Mouse (Mus musculus) layer of hippocampus, postnatal 10 days (tissue): ENCODE data around the gene Pla2g4d. TPM values are rescaled to one million over a fixed set of nuclear protein-coding genes. Genes with fewer than 3 reads are reported as not detected.

Experiments used
- DNase-seq, 2 experiments: peaks; one replicate each; pipeline ENCODE4 v3.0.0; 2021; ENCODE audit warnings: low spot score in 2 of 2
- long read RNA-seq: library from polyadenylated mRNA; stranded (forward); transcript quantifications from one replicate; pipeline ENCODE4 v2.0.0, GENCODE M21; 2023
- total RNA-seq, 2 experiments: library from RNA; stranded (reverse); gene quantifications; 2 replicates each; pipeline ENCODE4 v1.2.3; 2021

Pla2g4d gene
- total RNA-seq: under 1 TPM; 0.11 TPM
- long read RNA-seq, partial matches to known transcripts: 0 of 1 reads
- long read RNA-seq, other reads (novel, unspliced or antisense): 1 of 1 reads

DNA sequence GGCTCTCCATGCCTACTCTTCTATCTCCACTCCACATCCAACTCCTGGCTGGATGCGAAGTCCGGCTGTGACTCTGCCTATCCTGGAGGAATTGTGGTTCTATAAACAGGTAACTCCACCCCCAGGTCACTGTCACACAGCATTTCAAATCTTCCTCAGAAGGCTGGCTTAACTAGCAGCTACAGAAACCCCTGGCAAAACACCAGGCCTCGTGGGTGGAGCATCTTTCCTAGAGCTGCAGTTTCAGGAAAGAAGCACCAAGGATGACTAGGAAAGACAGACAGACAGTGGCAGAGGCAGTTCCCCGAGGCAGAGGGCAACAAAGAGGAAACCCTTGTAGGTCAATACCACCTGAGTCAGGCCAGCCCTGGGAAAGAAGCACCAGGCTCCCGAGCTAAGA lies at the start of gene Pla2g4d:
Gene Pla2g4d (minus strand): TSS at position 203 of the 400 bp plus-strand sequence.
- no peak for DNase-seq

DNA sequence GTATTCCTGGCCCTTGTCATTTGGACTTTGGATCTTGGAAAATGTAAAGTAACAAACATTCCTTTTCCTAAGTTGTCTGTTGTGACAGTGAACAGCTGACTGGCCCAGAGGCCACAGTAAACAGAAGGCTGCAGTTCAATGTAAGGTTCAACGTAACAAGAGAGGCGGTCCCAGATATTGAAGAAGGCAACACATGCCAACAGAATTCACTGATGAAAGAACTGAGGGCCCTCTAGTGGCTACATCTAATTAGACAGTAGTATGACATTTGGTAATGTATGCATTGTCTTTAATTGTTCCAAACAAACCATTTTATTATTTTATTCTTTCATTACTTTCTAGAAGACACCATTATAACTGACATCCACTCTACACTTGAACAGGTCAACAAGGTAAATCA lies 48.9 kb upstream of the Pla2g4d start:
- DNase-seq: no peak

- DNase-seq: no peak
Measured at GRCm38 (mm10) chr2:120331575-120331974, 42.6 kb upstream of the Pla2g4d start.

DNA sequence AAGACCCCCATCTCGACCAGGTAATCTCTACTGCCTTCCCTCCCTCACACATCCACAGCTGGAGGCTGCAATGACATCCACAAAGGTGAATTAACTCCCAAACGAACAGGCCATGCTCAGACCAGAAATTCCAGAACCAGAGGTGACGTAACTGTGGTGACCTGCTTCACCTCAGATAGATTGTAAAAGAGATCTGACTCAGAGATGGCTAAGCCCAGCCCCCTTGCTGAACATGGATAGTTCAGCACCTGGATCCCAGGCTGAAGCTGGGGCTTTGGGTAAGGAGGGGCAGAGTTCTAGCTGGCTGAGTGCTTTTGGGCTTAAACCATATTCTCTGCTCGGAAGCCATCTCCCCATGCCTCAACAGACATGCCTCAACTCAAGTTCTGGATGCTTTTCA lies 26.1 kb upstream of the Pla2g4d start:
- no peak for DNase-seq

- DNase-seq: no peak
Measured at GRCm38 (mm10) chr2:120314487-120314886, 25.5 kb upstream of the Pla2g4d start.

DNA sequence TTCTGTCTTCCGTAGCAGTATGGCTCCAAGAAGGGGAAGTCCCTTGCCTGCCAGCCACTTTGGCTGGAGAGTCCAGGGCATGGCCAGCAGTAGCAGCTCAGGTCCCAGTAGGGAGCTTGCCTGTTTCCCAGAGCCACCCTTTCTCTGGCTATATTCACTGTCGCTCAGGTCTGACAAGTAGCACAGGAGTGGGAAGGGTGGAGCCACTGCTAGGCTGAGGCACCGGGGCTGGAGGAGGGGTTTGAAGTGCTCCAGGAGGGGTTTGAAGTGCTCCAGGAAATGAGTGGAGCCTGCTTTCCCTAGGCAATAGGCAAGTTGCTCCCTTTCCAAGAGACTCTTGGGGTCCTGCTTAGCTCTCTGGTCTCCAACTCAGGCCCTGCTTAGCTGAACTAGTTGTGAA lies 25.0 kb upstream of the Pla2g4d start, which contains the start of gene Pla2g4f:
Gene Pla2g4f (minus strand): TSS at position 190 of the 400 bp plus-strand sequence.
- no peak for DNase-seq

DNA sequence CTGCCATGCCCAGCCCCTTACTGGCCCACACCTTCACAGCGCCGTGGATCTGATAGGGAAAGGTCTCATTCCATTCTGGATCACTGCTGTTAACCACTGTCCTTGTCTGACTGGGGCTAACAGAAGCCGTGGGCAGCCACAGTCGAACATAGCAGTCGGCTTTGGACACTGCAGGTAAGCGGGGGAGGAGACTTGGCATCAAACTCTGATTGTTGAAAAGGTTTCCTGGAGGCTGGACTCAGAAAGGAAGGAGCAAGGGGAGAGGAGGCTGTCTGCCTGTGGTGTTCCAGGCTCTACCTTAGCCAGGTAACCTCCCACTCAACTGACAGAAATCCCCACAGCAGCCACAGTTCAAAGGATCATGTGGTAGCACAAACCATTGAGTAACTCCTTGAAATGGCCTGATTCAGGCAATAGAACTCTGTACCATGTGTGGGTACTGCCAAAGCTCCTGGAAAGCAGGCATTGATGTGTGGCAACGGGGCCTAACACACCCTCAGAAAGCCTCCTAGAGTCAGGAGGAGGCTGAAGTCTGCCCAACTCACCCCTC lies 23.4 kb upstream of the Pla2g4d start:
- DNase-seq: no peak

GRCm38 (mm10) chr2:120304113-120304512 lies 15.1 kb upstream of the Pla2g4d start:
- DNase-seq: no peak

DNA sequence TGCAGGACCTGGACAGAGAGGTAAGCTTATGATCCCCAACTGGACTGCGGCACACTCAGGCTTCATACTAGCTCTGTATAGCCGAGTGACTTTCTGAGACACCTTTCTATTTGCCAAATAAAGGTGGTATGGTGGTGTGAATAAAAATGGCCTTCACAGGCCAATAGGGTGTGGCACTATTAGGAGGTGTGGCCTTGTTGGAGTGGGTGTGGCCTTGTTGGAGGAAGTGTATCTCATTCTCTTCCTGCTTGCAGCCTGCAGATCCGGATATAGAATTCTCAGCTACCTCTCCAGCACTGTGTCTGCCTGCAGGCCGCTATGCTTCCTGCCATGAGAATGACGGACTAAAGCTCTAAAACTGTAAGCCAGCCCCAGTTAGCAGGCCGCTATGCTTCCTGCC lies 12.1 kb upstream of the Pla2g4d start:
- no peak for DNase-seq

GRCm38 (mm10) chr2:120299866-120300265 lies 10.9 kb upstream of the Pla2g4d start:
- no peak for DNase-seq

DNA sequence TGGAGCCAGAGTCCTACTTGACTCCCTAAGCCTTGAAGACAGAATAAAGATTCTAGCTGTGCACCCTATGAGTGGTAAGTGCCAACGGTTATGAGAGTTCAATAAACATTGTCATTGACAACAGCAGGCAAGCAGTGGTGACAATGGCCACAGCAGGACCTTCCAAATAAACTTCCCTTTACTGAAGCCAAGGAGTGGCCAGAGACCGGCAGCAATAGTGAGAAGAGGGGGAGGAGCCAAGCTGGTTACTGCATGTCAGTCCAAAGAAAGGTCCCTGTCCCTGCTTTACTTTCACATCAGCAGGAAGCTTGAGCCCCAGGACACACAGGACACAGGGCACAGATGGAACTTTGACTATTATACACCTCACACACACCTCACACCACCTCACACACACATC lies 7.2 kb upstream of the Pla2g4d start:
- no peak for DNase-seq

- DNase-seq: no peak
Measured at GRCm38 (mm10) chr2:120291471-120292078, 2.6 kb upstream of the Pla2g4d start.

DNA sequence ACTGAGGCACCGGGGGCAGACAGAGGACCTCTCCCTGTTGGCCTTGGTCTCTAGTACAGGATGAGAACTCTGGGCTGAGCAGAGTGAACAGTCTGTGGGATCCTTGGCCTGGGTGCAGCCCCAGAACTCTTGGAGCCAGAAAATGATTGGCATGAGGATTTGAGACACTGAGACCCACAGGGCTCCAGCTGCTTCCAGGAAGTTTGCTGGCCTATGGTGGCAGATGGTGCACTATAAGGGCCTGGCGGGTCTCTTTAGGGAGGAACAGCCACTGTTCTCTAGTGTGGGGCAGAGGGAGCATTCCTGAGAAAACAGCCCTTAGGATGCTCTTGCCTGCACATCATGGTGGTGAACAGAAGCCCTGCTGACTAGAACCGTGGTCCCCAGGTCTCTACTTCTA lies 596 bp downstream of the Pla2g4d start:
- no peak for DNase-seq

- no peak for DNase-seq
Measured at GRCm38 (mm10) chr2:120285639-120286038, 3.4 kb downstream of the Pla2g4d start.

- DNase-seq: no peak
Measured at GRCm38 (mm10) chr2:120284705-120285104, 4.3 kb downstream of the Pla2g4d start.

GRCm38 (mm10) chr2:120284094-120284493 lies 4.9 kb downstream of the Pla2g4d start:
- no peak for DNase-seq

DNA sequence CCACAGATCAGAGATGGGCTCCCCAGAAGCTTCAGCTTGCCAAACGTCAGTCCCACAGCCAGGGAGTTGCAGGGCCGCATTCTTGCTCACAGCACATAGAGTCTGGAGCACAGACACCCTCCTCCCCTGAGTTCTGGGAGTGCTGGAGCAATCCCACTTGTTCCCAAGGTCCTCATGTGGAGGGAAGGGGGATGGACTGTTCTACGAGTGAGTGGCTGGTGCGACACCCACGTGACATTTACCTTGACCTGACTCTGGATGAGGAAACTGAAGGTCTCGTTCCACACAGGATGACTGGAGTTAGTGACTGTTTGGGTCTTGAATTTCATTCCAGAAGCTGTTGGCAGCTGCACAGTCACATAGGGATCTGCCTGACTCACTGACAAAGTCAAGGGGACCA lies 5.4 kb downstream of the Pla2g4d start:
- no peak for DNase-seq

GRCm38 (mm10) chr2:120281221-120281620 lies 7.8 kb downstream of the Pla2g4d start:
- no peak for DNase-seq

- peak; percentile 69 to 71 for DNase-seq
Measured at GRCm38 (mm10) chr2:120279961-120280360, 9.0 kb downstream of the Pla2g4d start.

- DNase-seq: no peak
Measured at GRCm38 (mm10) chr2:120276951-120277350, 12.0 kb downstream of the Pla2g4d start.

GRCm38 (mm10) chr2:120268635-120269034 lies 20.4 kb downstream of the Pla2g4d start:
- peak in 1 of 2 experiments; percentile 32 for DNase-seq

DNA sequence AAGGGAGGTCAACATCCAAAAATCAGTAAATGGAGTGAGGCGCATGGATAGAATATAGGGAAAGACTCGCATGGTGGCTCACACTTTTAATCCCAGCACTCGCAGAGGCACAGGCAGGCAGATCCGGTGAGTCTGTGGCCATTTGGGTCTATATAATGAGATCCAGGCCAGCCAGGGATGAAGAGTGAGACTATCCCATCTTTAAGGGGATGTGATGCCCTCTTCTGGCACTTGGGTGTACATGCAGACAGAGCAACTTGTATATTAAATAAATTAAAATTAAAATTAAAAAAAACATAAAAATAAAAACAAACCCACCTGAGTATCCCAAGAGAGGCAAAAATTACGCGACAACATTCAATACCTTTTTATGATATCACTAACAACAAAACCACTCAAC lies 23.5 kb downstream of the Pla2g4d start:
- no peak for DNase-seq

DNA sequence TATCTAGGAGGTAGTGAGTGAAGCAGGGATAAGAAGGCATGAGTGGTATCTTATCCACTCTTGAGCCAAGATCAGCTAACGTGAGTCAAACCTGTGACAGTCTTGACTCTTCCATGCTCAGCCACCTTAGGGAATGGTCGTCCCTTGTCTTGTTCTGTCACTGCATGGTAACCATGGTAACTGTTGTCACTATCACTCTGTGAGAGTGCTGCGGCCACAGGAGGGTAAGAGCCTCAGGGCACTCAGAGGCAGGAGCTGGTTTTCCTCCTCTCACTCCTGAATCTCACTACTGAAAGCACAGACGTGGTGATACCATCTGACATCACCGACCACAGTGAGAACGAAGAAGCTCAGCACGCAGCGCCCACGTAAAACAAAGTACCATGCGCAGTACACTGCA lies 24.1 kb downstream of the Pla2g4d start:
- no peak for DNase-seq
